Mouse (Mus musculus) ES-E14 (cell line): Measurements from ENCODE around the gene Rangrf. TPM values are rescaled to one million over a fixed set of nuclear protein-coding genes. Genes with fewer than 3 reads are reported as not detected.

Source experiments
- DNase-seq: peaks from one replicate; pipeline ENCODE4 v3.0.0-alpha.2; 2013; ENCODE audit warnings: low read depth, low spot score
- H3K27ac ChIP-seq: 2 replicates; pipeline ENCODE4 v1.5.1; 2012; ENCODE audit warnings: low read depth, mild to moderate bottlenecking, low read length, moderate library complexity, mixed read lengths; ENCODE audit not compliant: poor library complexity, insufficient read depth, severe bottlenecking
- H3K36me3 ChIP-seq: 2 replicates; pipeline ENCODE4 v1.6.1; 2012; ENCODE audit warnings: mild to moderate bottlenecking, low read length, moderate library complexity, mixed read lengths; ENCODE audit not compliant: control insufficient read depth, poor library complexity, insufficient read depth, severe bottlenecking
- H3K4me1 ChIP-seq, 2 experiments: fragments of 150-350 bp in 1 of 2; sonication (generic) in 1 of 2; 2 replicates each; pipeline ENCODE4 v1.6.1; 2012; ENCODE audit warnings: low read length in 2 of 2, mild to moderate bottlenecking in 1 of 2, mixed read lengths in 1 of 2; ENCODE audit not compliant: control insufficient read depth in 2 of 2, insufficient read depth in 2 of 2, poor library complexity in 1 of 2
- H3K4me3 ChIP-seq, 2 experiments: fragments of 150-350 bp in 1 of 2; sonication (generic) in 1 of 2; 2 replicates each; pipeline ENCODE4 v1.5.1; 2012; ENCODE audit warnings: low read length in 2 of 2, low read depth in 1 of 2, mild to moderate bottlenecking in 1 of 2, mixed read lengths in 1 of 2; ENCODE audit not compliant: insufficient read depth in 1 of 2, poor library complexity in 1 of 2, severe bottlenecking in 1 of 2
- H3K9ac ChIP-seq: 2 replicates; pipeline ENCODE4 v1.6.1; 2012; ENCODE audit warnings: low read depth, mild to moderate bottlenecking, low read length, mixed read lengths; ENCODE audit not compliant: poor library complexity, insufficient read depth, severe bottlenecking
- H3K9me3 ChIP-seq: fragments of 150-350 bp; sonication (generic); 2 replicates; pipeline ENCODE4 v1.6.1; 2012; ENCODE audit warnings: low read depth, mild to moderate bottlenecking, low read length; ENCODE audit not compliant: control insufficient read depth, insufficient read depth
- CHD2 ChIP-seq: IDR thresholded peaks from 2 replicates; pipeline ENCODE4 v1.6.1; 2014; ENCODE audit warnings: mild to moderate bottlenecking, low read depth, low read length, inconsistent platforms
- HCFC1 ChIP-seq: IDR thresholded peaks from 2 replicates; pipeline ENCODE4 v1.6.1; 2012; ENCODE audit warnings: low read length, inconsistent platforms, borderline replicate concordance; ENCODE audit not compliant: insufficient read depth
- MAFK ChIP-seq: IDR thresholded peaks from 2 replicates; pipeline ENCODE4 v1.6.1; 2014; ENCODE audit warnings: mild to moderate bottlenecking, low read depth, low read length, inconsistent platforms; ENCODE audit not compliant: insufficient read depth
- ZC3H11A ChIP-seq: IDR thresholded peaks from 2 replicates; pipeline ENCODE4 v1.6.1; 2012; ENCODE audit warnings: low read depth, mild to moderate bottlenecking, inconsistent platforms, low read length, borderline replicate concordance
- ZNF384 ChIP-seq: IDR thresholded peaks from 2 replicates; pipeline ENCODE4 v1.6.1; 2012; ENCODE audit warnings: low read depth, low read length, inconsistent platforms
- in situ Hi-C, 2 experiments: fragments of 600-800 bp; cut with MboI; formaldehyde crosslinking; loops; one replicate each; pipeline ENCODE4 v1.15.1; 2025; ENCODE audit warnings: low sequenced_read_pairs in 2 of 2, inconsistent platforms in 1 of 2; ENCODE audit not compliant: unreplicated experiment in 2 of 2
- total RNA-seq: library from RNA; depleted of rRNA; stranded (reverse); fragments of 300-350 nt; gene quantifications from 2 replicates; pipeline ENCODE4 v1.2.3, GENCODE M21; 2012

Gene Rangrf
- total RNA-seq, 1 experiment = 107 TPM

- H3K9ac ChIP-seq = no peak overlapping the region
- TF ChIP-seq HCFC1 (no peak), ZNF384 (no peak), ZC3H11A (0 out of 2 replicates have a peak, but pooled peaks have one; percentile 37), CHD2 (no peak), MAFK (no peak)
- H3K9me3 ChIP-seq = no peaks in the 10 kb centered on the region
- peaks cover 15% of the 10 kb centered on the region for H3K36me3 ChIP-seq
- DNase-seq = peak; percentile 76
- H3K4me1 ChIP-seq = no peaks in the 10 kb centered on the region
- H3K27ac ChIP-seq = no peak overlapping the region
- in situ Hi-C loops = no loop called here
- H3K4me3 ChIP-seq = no peak overlapping the region
These were observed 7.8 kb upstream of the Rangrf start for GRCm38 (mm10) chr11:68982639-68983369.

- no peaks in the 10 kb centered on the region for H3K4me1 ChIP-seq
- no peak overlapping the region for H3K9ac ChIP-seq
- no peak overlapping the region for H3K4me3 ChIP-seq
- no peak overlapping the region for H3K27ac ChIP-seq
- DNase-seq = no peak
- TF ChIP-seq ZNF384 = no peak
- TF ChIP-seq ZC3H11A = no peak
- no peak for TF ChIP-seq HCFC1
- no peak for TF ChIP-seq CHD2
- TF ChIP-seq MAFK = no peak
- H3K36me3 ChIP-seq = peaks cover 5% of the 10 kb centered on the region
- in situ Hi-C loops = no loop called here
- no peaks in the 10 kb centered on the region for H3K9me3 ChIP-seq
These were observed 5.9 kb upstream of the Rangrf start for GRCm38 (mm10) chr11:68980919-68981318.

GRCm38 (mm10) chr11:68979320-68979733 lies 4.3 kb upstream of the Rangrf start:
- H3K9ac ChIP-seq = no peak overlapping the region
- TF ChIP-seq MAFK (no peak), HCFC1 (no peak), ZNF384 (no peak), ZC3H11A (no peak), CHD2 (no peak)
- H3K9me3 ChIP-seq = no peaks in the 10 kb centered on the region
- no peak for DNase-seq
- in situ Hi-C loops = no loop called here
- H3K27ac ChIP-seq = no peak overlapping the region
- H3K36me3 ChIP-seq = no peaks in the 10 kb centered on the region
- H3K4me1 ChIP-seq = no peaks in the 10 kb centered on the region
- no peak overlapping the region for H3K4me3 ChIP-seq

GRCm38 (mm10) chr11:68975601-68976000 lies 616 bp upstream of the Rangrf start:
- Histone ChIP-seq H3K36me3 (0 out of 2 replicates have a peak, but pooled peaks cover 3% of the 10 kb centered on the region), H3K4me1 (peaks cover 0 to 12% of the 10 kb centered on the region in 2 experiments; a peak in 3 of 4 replicates), H3K4me3 (no peak overlapping the region), H3K9ac (no peak overlapping the region), H3K9me3 (no peaks in the 10 kb centered on the region), H3K27ac (no peak overlapping the region)
- in situ Hi-C loops = no loop called here
- no peak for DNase-seq
- TF ChIP-seq MAFK (no peak), ZC3H11A (no peak), CHD2 (no peak), HCFC1 (no peak), ZNF384 (no peak)
